Mouse (Mus musculus) frontal cortex, postnatal 36 days (tissue): ENCODE data around the gene Nkiras2.
"Not testable (repeated sequence)": the region's sequence is repeated elsewhere in the genome, so short reads cannot be mapped to it uniquely, and the experiment has no call there.

Experiments
- DNase-seq, 2 experiments: peaks; one replicate each; pipeline ENCODE4 v3.0.0; 2022; ENCODE audit warnings: low spot score in 2 of 2

Gene Nkiras2

DNA sequence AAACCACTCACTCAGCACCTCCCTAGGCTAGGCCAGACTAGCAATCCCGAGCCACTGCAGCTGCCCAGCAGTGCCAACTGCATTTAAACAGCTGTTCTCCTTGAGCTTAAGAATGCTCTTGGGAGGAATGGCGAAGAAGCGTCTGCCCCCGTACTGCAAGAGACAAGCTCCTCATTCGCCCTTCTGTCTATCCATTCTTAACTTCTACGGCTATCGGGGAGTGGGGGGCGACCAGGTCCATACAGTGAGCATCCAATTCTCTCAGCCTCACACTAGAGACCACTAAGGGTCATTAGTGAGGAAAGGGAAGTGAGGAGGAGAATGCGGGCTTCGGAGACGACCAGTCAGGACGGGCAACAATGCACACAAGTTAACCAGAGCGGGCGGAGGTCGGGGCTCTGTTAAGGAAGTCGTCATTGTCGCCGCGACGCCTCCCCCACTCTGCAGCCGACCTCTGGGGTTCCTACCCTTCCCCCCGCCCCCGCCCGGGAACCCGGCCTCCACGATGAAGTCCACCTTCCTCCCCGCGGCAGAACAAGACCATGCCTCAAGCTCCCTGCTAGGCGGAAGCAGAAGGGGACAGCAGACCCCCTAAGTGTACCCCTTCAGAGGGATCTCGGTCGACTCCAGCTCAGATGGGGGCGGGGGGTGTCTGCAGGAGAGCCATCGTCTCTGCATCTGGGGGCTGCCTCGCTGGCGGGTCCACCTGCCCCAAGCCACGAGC, at the start of gene Nkiras2:
Nkiras2 (plus strand) TSS at position 484 of the 724 bp plus-strand sequence.
- DNase-seq: no peak

DNA sequence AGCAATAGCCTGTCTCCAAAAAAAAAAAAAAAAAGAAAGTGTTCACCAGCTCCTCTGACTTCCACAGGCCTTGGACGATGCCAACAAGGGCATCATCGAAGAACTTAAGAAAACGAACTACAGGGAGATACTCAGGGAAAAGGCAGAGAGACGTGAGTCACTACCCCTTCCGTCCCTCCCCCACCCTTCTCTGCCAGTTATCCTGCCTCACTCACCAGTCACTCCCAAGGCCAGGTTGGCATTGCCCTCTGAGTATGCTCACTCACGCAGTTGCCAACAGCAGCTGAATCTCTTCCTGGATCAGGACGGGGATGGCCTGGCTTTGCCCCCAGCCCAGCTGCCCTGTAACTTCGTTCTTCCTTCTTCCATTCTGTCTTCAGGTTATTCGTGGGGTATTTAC, 49.3 kb upstream of the Nkiras2 start:
- no peak for DNase-seq

DNA sequence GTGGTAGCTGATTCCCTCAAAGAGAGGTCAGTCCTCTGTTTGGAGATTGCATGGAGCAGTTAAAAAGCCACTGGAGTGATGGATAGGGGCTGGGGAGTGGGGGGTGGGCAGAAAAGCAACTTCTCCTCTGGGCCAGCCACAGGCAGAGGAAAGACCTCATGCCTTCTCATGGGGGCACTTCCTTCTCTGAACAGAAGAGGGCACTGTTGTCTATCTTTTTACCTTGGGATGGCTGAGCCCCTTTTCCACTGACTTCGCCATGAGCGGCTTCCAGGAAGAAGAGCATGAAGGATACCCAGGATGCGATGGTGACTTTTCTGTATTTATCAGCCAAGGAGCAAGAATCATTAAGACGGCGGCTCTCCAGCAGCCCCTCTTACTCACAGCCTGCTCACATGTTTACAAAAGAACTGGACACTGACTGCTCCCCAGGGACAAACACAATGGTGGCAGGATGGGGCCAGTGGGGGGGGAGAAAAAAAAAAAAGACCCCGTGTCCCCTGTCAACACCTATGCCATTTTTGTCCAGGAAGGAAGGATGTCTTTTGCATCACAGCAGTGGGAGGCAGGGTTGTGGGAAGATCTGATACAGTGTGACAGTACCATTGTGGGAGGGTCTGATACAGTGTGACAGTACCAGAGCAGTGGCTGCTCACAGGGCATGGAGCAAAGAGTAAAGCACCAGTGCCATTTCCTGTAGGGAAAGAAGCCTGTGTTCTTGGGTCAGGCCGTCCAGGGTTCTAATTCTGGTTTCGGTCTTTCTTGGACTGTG, 48.4 kb upstream of the Nkiras2 start:
- DNase-seq: peak; percentile 81 to 89

DNA sequence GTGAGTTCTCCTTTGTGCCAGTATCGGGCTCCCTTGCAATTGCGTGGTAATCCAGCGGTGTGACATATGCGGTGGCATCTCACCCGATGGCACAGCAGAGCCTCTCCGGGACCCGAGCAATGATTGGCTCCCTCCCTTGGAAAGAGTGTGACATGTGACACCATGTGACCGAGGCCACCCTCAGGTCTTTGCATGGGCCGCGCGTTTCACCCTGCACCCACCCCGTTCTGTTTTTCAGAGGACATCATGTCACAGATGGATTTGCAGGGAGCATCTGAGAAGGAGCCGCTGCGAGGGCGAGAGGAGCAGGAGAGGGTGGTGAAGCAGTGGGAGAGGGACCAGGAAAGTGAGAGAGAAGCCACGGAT, 47.9 kb upstream of the Nkiras2 start:
- peak; percentile 50 to 66 for DNase-seq

DNA sequence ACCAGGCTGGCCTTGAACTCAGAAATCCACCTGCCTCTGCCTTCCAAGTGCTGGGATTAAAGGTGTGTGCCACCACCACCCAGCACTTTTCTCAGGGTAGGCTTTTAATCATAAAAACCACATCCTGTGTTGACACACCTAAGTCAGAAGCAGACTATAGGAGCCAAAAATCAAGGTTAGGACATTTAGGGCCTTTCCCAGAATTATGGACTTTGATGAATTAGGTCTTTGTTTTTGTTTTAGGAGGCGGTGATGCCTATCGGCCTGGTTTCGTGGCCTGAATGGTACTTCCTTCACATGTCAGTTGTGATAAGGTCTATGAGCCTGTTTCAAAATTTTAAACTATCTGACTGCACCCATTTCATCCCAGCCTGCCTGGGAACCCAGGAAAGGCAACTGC, 44.9 kb upstream of the Nkiras2 start:
- no peak for DNase-seq

DNA sequence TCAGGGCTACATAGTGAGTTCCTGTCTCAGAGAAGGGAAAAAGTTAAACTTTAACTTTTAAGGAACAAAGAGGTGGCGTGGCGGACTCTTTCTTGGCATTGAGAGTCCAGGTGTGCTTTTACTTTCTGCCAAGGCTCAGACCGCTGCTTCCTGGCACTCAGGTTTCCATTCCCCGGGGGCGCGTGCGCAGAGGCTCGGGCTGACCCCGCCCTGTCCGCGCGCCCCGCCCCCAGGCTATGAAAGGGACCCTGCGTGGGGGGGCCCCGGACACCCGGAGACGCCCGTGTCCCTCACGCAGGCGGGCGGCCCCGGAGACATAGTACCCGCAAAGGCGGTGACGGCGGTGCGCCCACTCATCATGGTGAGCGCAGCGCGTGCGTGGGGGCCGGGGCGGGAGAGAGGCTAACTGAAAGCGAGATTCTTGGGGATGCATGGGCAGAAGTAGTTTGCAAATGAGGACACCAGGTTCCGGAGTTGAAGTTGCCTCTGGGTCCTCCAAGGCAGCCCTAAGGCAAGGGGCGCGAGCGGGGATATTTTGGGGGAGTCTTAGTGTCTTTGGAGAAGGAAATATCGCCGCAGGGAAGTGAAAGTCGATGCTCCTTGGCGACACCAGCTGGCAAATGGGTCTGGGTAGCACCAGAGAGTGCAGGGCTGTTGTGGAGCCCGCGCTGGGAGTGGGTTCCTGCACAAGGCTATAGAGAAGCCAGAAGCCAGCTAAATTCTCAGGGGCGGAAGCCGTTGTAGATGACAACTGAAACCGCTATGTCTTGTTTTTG, 44.1 kb upstream of the Nkiras2 start, which contains the start of gene Cnp:
Cnp (plus strand) TSS at position 197 of the 776 bp plus-strand sequence.
- DNase-seq: peak; percentile 66 to 67

DNA sequence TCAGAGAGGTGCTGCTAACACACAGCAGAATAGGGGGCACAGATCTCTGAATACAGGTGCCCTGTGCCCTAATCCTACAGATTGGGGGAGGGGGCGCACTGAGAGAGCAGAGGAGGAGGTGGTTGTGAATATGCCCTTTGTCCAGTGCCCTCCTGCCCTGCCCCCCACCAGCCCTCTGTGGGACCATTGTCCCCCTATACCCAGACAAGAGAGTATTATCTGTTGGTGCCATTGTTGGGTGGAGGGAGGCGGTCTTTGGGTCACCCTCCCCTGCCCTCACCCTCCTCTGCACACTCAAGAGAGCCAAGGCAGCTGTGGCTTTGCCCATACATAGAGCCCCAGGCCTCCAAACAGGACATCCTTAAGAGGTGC, 43.6 kb upstream of the Nkiras2 start:
- peak; percentile 43 to 45 for DNase-seq

DNA sequence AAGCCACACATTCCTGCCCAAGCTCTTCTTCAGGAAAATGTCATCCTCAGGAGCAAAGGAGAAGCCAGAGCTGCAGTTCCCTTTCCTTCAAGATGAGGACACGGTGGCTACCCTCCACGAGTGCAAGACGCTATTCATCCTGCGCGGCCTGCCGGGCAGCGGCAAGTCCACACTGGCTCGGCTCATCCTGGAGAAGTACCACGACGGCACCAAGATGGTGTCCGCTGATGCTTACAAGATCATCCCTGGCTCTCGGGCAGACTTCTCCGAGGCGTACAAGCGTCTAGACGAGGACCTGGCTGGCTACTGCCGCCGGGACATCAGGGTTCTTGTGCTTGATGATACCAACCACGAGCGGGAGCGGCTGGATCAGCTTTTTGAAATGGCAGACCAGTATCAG, 42.8 kb upstream of the Nkiras2 start:
- DNase-seq: no peak

DNA sequence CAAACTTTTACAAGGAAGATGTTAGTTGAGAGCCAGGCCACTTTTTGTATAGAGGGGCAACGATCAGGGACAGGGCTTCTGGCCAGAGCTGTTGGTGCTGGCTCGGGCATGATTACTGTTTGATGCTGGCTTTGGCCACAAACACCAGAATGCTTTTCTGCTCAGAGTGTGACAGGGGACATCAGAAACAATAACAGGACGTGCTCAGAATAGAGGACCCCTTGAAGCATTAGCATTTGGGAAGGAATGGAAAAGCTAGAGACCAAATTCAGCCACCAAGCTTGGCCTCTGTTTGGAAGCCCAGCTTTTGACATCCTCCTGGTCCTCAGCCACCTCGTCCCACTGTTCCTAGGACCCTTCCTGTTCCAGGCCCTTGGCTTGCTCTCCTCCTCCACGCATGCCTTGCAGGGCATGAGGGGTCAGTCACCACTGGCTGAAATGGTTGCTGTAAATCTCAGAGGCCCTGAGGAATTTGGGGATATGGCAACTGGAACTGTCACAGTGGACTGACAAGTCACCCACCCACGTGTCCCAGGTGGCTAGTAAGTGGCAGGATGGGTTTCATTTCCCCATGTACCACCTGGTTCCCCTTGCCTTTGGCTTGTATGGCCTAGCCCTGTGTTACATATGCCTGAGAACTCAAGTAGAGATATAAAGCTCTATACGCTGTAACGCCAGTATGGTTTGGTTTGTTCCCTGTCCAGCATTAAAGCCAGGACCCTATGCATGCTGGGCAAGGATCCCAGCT, 41.0 kb upstream of the Nkiras2 start:
- peak in 1 of 2 experiments; percentile 15 for DNase-seq

DNA sequence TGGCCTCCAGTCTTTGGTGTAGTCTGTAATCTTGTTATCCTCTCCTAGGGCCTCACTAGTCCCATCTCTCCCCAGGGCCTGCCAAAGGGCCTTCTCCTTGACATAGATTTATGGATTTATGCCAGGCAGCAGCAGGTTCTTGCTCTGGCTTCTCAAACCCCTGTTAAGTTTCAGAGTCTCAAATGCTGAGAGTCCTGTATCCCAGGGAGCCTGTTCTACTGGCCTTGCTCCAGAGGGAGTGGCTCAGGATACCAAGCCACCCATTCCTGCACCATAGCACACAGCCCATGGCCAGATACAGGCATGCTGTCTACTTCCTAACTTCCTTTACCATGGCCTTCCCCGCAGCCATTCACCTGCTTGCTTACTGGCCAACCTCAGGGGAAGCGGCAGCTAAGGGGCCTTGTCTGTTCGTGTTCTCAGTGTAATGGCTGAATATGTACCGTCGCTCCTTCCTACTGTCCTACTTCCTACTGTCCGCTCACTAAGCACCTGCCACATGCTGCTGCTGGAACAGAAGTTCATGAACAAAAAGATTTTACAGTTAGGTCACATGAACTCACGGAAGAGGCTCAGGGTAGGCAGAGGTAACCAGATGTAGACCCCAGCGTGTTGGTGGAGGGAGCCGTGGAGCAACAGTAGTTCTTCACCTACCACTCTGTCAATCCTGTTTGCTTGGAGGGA, 39.8 kb upstream of the Nkiras2 start:
- no peak for DNase-seq

DNA sequence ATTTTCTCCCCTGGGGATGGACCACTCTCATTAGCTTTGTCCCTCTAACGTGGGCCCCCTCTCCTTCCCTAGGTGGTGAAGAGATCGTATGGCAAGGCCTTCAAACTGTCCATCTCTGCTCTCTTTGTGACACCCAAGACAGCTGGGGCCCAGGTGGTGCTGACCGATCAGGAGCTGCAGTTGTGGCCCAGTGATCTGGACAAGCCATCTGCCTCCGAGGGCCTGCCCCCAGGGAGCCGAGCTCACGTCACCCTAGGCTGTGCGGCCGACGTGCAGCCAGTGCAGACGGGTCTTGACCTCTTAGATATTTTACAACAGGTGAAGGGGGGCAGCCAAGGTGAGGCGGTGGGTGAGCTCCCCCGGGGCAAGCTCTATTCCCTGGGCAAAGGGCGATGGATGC, 38.8 kb upstream of the Nkiras2 start:
- no peak for DNase-seq

DNA sequence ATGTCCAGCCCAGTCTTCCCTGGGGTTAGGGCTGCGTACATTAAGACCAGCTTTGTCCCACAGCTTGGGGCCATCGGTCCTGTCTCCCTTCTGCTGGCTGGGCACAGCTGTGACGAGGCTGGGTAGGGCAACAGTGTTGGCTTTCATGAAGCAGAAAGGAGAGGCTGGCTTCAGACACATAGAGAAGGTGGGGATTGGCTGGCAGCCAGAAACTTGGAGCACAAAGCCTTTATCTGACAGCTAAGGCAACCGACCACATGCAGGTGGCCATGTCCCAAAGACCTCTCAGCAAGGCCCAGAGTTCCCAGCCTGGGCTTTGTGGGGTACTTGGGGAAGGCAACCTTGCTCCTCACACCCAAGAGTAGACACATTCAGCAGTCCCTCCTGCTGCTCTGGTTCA, 37.3 kb upstream of the Nkiras2 start:
- DNase-seq: peak; percentile 36 to 37

DNA sequence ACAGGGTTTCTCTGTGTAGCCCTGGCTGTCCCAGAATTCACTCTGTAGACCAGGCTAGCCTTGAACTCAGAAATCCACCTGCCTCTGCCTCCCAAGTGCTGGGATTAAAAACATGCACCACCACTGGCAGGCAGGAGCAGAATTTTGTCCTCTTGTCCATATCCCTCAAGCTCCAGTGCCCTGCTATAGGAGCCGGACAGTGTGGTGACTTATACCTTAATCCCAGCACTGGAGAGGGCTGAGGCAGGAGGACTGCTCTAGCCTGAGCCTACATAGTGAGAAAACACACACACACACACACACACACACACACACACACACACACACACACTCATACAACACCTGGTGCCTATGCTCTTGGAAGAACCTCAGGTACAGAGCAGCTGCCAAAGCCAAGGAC, 36.6 kb upstream of the Nkiras2 start:
- DNase-seq: not testable (repeated sequence)

DNA sequence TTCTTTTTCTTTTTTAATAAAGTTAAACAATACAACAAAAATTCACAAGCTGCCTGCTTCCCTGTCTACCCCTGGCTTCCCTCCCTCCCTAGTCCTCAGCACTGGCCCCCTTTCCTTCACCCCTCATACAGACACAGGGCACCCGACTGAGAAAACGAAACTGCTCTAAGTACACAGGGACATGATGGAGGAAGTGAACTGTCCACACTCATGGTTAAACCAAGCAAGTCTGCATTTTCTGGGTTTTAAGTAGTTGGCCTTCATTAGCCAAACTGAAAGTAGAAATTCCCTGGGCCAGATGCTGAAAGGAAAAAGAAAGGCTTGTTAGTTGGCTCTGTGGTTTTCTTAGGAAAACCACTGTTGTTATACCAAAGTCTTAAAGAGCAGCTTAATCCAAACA, 36.2 kb upstream of the Nkiras2 start:
- DNase-seq: no peak

DNA sequence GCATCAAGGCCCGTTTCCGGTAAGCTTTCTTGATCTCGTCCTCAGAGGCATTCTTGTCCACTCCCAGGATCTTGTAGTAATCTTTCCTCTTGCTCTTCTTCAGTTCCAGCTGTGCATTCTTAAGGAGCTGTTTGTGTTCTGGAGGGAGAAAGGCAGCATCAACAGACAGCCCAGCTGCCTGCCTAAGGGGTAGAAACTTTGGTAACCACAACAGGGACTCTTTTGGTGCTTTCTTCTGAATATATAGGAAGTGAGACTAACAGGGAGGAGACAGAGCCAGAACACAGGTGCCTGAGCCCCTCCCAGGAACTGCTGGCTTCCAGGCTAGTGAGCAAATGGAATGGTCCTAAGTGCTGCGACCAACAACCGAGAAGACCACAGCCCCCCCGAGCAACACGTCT, 34.5 kb upstream of the Nkiras2 start:
- DNase-seq: no peak

DNA sequence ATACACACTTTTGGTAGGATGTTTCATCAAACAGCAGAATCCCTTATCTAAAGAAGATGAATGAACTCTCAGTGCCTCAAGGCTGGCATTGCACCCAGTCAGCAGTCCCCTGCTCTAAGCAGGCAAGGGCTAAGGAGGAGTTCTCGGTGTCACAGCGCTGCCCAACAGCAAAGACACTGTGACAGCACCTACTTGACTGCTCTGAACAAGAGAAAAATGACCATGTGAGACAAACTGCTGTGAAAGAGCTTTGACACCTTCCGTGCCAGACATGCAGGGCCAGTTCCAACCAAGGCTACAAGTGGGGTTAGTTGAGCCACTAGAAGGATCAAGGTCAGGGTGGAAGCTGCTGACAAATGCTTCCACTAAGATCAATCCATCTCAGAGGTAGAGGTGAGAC, 33.9 kb upstream of the Nkiras2 start:
- DNase-seq: no peak

DNA sequence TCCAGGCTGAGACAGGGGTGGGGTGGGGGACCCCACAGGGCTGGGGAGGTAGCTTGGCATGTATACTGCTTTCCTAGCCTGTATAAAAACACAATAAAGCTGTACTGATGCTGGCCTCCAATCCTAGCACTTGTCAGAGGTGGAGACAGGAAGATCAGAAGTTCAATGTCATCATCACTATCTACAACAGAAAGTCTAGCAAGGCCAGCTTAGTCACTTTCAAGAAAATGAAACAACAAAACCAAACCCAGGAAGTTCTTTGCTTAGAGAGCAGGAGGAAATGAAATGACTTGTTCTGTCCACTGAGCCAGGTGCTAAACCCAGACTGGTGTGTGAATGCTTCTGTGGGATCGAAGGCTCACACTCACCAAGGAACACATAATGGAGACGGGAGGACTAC, 30.6 kb upstream of the Nkiras2 start:
- no peak for DNase-seq

DNA sequence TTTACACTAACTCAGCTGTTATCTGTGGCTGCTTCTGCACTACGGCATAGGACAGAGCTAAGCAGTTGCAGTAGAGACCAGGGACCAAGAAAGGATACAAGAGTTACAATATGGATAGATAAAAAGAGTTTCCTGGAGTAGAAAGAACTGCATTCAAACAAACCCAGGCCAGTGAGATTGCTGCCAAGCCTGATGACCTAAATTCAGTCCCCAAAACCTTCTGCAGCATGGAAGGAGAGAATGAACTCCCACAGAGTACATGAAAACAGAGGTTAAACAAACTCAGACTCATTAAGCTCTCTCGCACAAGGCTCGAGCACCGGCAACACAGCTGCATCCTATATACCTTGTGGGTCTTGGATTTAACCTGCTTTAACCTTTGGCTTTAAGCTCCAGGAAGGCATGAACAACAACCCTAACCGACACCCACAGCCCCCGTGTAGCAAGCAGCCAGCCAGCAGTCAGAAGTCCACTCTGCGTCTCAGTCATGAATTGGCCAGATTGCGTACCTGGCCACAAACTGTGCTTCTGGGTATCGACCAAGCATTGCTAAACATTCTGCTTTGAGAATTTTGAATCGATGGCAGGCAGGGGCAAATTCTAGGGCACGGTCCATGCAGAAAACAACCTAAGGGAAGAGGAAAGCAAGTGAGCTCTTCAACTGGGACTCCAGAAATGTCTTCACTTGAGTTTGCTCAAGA, 26.5 kb upstream of the Nkiras2 start:
- DNase-seq: no peak

DNA sequence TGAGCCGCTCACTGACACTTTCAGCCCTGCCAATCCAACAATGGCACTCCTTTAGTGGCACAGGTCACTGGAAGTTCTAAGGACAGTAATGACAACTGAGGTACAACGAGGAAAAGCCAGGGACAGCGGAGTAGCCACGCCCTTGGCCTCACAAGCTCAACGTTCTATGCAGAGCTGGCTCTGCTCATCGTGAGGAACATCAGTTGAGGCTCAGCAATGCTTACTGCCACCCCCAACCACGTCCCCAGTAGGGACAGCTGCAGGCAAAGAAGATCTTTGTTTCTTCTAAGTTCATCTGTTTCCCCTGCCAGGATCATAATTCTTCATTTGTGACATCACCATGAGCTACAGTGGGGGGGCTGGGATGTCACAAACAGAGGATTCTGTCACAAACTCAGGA, 24.4 kb upstream of the Nkiras2 start:
- peak in 1 of 2 experiments; percentile 11 for DNase-seq

DNA sequence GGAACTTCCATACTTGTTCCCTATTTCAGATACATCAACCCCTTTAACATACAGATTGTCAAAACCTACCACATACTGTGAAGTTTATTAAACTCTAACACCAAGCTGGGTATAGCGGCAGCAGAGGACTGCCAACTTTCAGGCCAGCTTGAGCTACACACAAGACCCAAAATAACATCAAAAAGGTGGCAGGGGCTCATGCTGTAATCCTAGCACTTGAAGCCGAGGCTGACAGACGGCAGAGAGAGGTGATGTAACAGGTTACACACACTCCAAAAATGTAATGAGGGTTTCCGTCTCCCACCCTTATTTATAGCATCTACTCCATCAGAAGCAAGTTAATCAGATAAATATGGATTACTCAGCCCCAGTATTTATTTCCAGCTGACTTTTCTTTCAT, 23.5 kb upstream of the Nkiras2 start:
- no peak for DNase-seq

DNA sequence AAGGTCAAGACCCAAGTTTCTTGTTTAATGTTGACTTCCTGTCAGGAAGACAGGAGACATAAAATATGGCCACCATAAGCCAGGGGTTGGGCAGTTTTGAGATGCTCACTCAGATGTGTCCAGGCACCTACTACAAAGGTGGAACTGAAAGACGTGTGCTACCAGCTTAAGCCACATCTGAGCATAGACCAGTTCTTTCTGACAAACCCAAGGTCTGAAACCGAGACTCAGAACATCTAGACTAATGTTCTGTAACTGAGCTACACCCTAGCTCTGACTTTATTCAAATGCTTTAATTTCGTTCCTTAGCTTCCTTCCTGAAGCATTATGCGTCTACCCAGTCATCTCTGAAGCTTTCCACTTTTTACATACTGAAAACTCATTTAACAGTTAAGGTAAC, 21.0 kb upstream of the Nkiras2 start:
- no peak for DNase-seq
